Mouse (Mus musculus): ENCODE measurements around the gene Usp29. TPM values are rescaled to one million over a fixed set of nuclear protein-coding genes. Genes with fewer than 3 reads are reported as not detected.

Usp29 gene
- total RNA-seq (2021), result 10 to 100 TPM; 42.2 to 44.7 TPM
- long read RNA-seq, experiment 1, partial matches to known transcripts, result 0 of 7 reads
- long read RNA-seq, experiment 1, other reads (novel, unspliced or antisense), result 6 of 7 reads
- long read RNA-seq, experiment 2, partial matches to known transcripts, result 1 of 12 reads
- long read RNA-seq, experiment 2, other reads (novel, unspliced or antisense), result 9 of 12 reads

DNA sequence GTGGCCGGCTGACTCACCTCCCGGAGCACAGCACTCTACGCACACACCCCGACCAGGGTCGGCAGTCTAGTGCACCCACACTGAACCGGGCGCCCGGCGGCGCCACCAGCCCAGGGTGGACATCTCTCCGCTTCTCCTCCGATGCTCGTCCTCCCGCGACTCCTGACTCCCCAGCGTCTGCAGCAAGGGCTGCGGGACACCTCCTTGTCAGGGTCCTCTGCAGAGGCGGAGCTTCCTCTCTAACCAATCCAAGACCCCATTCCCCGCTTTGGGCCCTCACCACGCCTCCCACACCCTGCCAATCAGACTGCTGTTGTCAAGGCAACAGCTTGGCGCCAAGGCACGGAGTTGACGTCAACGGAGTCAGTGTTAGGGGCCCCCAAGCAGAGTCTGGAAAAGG lies at the start of gene Usp29, which contains the start of gene Peg3:
Usp29 (plus strand) TSS at position 338 of the 400 bp plus-strand sequence.
Peg3 (minus strand) TSS at position 191 of the 400 bp plus-strand sequence.
- DNase-seq (ENCODE audit: low spot score in 2 of 2), result peak; percentile 83 to 90

DNA sequence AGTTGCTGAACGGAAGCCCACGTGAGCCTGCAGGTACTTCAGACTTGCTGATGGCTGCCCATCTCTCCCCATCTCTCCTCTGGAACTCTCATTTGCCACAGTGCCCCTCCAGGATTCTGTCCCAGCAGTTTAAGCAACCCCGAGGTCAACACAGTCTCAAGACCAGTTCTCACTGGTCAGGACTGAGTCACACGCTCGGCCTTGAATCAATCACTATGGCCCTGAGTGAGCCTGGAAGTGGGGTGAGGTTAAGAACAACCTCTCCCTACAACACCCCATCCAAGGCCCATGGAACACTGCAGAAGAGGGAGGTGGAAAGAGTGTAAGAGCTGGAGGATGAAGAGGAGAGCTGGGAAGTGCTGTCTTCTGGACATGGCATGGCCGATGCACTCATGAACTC lies 44.9 kb upstream of the Usp29 start:
- DNase-seq (ENCODE audit: low spot score in 2 of 2), result no peak

GRCm38 (mm10) chr7:6696241-6697045 lies 33.9 kb upstream of the Usp29 start, which contains the start of gene Zim1:
Gene Zim1 (minus strand): TSS chr7:6696450.
- DNase-seq (ENCODE audit: low spot score in 2 of 2), result peak; percentile 89 to 91

GRCm38 (mm10) chr7:6699230-6699629 lies 31.1 kb upstream of the Usp29 start:
- DNase-seq (ENCODE audit: low spot score in 2 of 2), result no peak

- no peak for DNase-seq (ENCODE audit: low spot score in 2 of 2)
These were observed 22.9 kb upstream of the Usp29 start for GRCm38 (mm10) chr7:6707416-6708015.

GRCm38 (mm10) chr7:6708451-6709180 lies 21.8 kb upstream of the Usp29 start:
- no peak for DNase-seq (ENCODE audit: low spot score in 2 of 2)

- no peak for DNase-seq (ENCODE audit: low spot score in 2 of 2)
These were observed 21.0 kb upstream of the Usp29 start for GRCm38 (mm10) chr7:6709396-6709795.

- DNase-seq (ENCODE audit: low spot score in 2 of 2), result peak; percentile 76 to 85
These were observed 2.8 kb upstream of the Usp29 start for GRCm38 (mm10) chr7:6727351-6728121.

- DNase-seq (ENCODE audit: low spot score in 2 of 2), result peak; percentile 83 to 90
These were observed 2.0 kb upstream of the Usp29 start for GRCm38 (mm10) chr7:6728263-6728931.

- DNase-seq (ENCODE audit: low spot score in 2 of 2), result peak; percentile 94 to 95
These were observed 1.1 kb upstream of the Usp29 start for GRCm38 (mm10) chr7:6729061-6729817.

- peak in 1 of 2 experiments; percentile 23 for DNase-seq (ENCODE audit: low spot score in 2 of 2)
These were observed 423 bp downstream of the Usp29 start for GRCm38 (mm10) chr7:6730801-6731200.

GRCm38 (mm10) chr7:6731373-6731772 lies 995 bp downstream of the Usp29 start:
- no peak for DNase-seq (ENCODE audit: low spot score in 2 of 2)

DNA sequence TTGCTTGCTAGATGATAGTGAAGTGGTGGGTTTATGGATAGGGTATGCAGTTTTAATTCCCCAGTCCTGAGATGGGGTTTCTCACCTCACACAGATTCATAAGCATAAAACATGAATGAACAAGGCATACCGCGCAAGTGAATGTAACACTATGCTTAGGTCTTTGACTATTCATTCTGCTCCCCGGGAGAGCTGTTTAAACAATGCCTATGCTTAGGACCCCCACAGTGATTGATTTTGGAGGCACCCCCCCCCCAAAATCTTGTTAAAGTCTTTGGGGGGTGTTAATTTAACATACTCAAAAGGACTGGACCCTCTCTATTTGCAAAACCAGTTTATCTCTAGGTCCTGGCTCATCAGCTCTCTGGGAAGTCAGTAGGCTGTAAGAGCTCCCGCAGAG lies 1.6 kb downstream of the Usp29 start:
- DNase-seq (ENCODE audit: low spot score in 2 of 2), result no peak

- no peak for DNase-seq (ENCODE audit: low spot score in 2 of 2)
These were observed 5.7 kb downstream of the Usp29 start for GRCm38 (mm10) chr7:6736060-6736459.

DNA sequence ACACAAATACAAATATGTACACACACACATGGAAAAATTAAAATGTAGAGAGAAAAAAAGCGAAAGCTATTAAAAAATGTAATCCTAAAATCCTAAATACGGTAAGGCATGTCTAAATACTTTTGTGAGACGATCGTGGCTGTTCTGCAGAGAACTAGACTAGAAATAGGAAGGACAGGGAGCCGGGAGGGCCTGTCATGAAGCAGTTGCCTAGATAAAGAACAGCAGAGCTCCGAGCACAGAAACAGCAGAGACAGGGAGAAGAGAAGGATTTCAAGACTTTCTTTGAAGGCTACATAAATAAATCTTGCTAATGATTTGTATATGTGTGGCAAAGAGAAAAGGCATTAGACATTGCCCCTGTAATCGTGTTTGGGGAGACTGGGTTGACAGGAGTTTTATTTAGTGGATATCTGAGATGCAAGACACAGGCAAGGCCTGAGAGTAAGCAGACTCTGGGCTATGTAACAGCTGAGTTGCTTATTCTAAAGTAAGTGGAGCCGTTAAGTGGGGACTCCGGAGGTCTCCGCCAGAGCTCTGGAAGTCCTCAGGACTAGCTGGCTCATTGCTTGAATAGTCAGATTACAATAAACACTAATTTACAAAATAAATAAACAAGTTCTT lies 14.0 kb downstream of the Usp29 start:
- no peak for DNase-seq (ENCODE audit: low spot score in 2 of 2)

DNA sequence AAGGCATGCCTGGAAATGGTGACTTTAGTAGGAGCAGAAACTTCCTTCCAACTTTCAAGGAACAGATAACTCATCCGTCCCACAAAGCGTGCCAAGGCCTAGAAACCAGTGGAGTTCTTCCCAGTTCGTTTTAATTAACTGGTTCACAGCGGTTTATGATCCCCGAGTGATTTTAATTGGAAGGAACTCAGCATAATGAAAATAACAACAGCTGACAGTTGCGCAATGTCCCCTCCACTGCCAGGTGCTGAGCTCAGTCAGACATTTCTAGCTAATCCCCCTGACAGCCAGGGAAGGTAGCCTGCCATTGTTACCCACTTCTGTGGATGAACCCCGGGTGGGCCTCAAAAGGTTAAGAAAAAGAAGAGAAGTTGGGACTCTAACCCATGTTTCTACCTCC lies 18.8 kb downstream of the Usp29 start:
- no peak for DNase-seq (ENCODE audit: low spot score in 2 of 2)

GRCm38 (mm10) chr7:6753440-6753839 lies 23.1 kb downstream of the Usp29 start:
- DNase-seq (ENCODE audit: low spot score in 2 of 2), result no peak

DNA sequence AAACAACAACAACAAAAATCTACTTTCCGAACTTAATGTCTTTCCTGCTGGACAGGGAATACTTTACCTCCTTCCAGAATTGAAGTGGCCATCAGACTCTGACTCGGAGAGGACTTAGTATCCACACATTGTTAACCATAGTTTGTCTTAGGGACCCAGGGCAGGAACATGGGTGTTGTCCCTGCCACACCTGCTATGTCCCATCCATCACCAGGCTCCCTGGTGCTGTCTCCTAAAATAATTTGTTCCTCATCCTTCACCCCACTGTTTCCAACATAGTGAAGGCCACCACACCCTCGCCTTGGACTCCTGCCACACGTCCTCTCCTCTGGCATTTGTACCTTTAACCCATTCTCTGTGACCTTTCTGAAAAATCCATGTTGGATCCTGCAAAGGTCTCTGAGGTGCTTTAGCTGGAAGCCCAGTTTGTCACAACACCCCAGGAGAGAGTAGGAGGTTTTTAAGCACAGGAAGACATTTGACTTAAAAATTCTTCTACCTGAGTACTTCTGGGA lies 26.5 kb downstream of the Usp29 start:
- no peak for DNase-seq (ENCODE audit: low spot score in 2 of 2)

GRCm38 (mm10) chr7:6759698-6760097 lies 29.3 kb downstream of the Usp29 start:
- no peak for DNase-seq (ENCODE audit: low spot score in 2 of 2)
